Mouse (Mus musculus): ENCODE results near the gene Plxna4. TPM values are rescaled to one million over a fixed set of nuclear protein-coding genes. Genes with fewer than 3 reads are reported as not detected.

Plxna4 gene
- polyA plus RNA-seq, 1 experiment = 0.36 TPM

GRCm38 (mm10) chr6:32342727-32343126 lies 245.3 kb downstream of the Plxna4 start:
- Histone ChIP-seq H3K4me3 (ENCODE audit: insufficient read depth, low read depth, low read length) (no peak overlapping the region), H3K4me1 (ENCODE audit: control insufficient read depth, insufficient read depth, insufficient read length, low read length) (no peaks in the 10 kb centered on the region; the same call in 1 of the 2 replicates), H3K27ac (replicated peaks; ENCODE audit: low read depth, low read length) (no peak overlapping the region)

DNA sequence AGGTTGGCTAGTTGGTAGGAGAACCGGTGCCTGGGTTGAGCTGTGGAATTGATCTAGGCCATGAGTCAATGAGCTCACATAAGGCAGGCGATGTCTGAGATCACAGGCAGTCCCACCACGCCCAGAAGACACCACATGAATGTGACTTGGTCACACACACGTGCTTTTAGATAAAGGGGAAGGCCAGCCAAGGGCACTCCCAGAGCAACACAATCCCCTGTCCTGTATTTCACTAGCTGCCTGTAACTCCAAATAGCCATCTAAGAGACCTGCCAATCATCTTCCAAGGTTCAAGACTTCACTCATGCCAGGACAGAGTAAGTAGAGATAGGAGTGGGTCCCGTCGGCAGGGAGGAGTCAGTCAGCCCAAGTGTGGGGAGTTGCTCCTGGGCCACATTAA lies 245.7 kb downstream of the Plxna4 start:
- Histone ChIP-seq H3K27ac (replicated peaks; ENCODE audit: low read depth, low read length) (no peak overlapping the region), H3K4me3 (ENCODE audit: insufficient read depth, low read depth, low read length) (no peak overlapping the region), H3K4me1 (ENCODE audit: control insufficient read depth, insufficient read depth, insufficient read length, low read length) (no peaks in the 10 kb centered on the region; the same call in 1 of the 2 replicates)

- no peak overlapping the region for H3K27ac ChIP-seq (replicated peaks; ENCODE audit: low read depth, low read length)
- H3K4me1 ChIP-seq (ENCODE audit: control insufficient read depth, insufficient read depth, insufficient read length, low read length) = no peaks in the 10 kb centered on the region
- no peak overlapping the region for H3K4me3 ChIP-seq (ENCODE audit: insufficient read depth, low read depth, low read length)
Observed at GRCm38 (mm10) chr6:32338416-32338943, 249.5 kb downstream of the Plxna4 start.

DNA sequence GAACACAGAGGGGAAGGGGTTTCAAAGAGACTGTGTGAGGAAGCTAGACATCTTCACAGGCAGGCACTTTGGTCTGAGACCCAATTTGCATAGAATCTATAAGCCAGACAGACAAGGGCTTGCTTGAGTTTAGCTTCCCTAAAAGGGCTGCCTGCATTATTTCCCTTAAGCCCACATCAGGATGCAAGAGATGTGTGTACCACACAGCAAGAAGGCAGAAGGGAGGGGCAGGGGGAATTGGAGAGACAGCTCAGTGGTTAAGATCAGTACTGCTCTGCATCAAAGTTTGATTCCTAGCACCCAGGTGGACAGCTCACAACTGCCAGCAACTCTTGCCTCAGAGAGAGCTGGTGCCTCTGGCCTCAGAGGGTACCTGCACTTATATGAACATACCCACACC lies 256.7 kb downstream of the Plxna4 start:
- Histone ChIP-seq H3K4me3 (ENCODE audit: insufficient read depth, low read depth, low read length) (no peak overlapping the region), H3K27ac (replicated peaks; ENCODE audit: low read depth, low read length) (no peak overlapping the region)

DNA sequence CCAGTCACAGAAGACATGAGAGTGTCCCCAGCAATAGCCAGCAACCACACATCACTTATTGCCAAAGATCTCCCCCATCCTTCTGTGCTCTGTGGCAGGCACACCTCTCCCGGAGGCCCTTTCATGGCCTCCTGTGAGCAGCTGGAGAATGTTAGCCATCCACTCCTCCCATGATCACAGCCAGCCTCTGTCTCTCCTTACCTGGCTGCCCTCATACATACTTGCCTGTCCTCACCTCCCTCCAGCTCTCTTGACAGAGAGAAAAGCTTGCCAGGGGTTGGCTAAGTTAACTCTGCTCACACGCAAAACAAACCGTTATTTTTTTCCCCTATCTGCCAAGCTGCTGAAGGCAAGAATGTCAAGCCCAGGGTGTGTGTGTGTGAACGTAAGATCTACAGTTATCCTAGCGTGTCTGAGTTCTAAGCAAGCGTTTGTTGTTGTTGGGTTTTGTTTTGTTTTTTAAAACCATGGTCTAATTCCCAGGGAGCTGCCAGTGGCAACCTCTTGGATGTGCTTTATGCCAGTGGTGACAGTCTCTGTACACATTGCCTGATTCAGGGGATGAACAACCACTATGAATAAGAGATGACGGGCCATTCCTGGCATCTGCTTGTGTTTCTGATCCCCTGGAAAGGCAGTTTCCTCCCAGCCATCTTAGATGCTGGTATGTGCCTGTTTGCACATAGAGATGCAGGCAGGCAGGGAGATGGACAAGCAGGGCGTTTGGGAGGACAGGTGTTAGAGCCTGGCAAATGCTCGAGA lies 257.8 kb downstream of the Plxna4 start:
- Histone ChIP-seq H3K4me1 (ENCODE audit: control insufficient read depth, insufficient read depth, insufficient read length, low read length) (no peaks in the 10 kb centered on the region), H3K4me3 (ENCODE audit: insufficient read depth, low read depth, low read length) (no peak overlapping the region), H3K27ac (replicated peaks; ENCODE audit: low read depth, low read length) (no peak overlapping the region)

More for the DNA sequence above, 256.7 kb downstream of the Plxna4 start:
- no peaks in the 10 kb centered on the region for H3K4me1 ChIP-seq (ENCODE audit: control insufficient read depth, insufficient read depth, insufficient read length, low read length)

GRCm38 (mm10) chr6:32328028-32328427 lies 260.0 kb downstream of the Plxna4 start:
- Histone ChIP-seq H3K4me1 (ENCODE audit: control insufficient read depth, insufficient read depth, insufficient read length, low read length) (no peaks in the 10 kb centered on the region), H3K4me3 (ENCODE audit: insufficient read depth, low read depth, low read length) (no peak overlapping the region), H3K27ac (replicated peaks; ENCODE audit: low read depth, low read length) (no peak overlapping the region)

- no peak overlapping the region for H3K4me3 ChIP-seq (ENCODE audit: insufficient read depth, low read depth, low read length)
- H3K4me1 ChIP-seq (ENCODE audit: control insufficient read depth, insufficient read depth, insufficient read length, low read length) = no peaks in the 10 kb centered on the region
- no peak overlapping the region for H3K27ac ChIP-seq (replicated peaks; ENCODE audit: low read depth, low read length)
Observed at GRCm38 (mm10) chr6:32327173-32327572, 260.8 kb downstream of the Plxna4 start.

- no peaks in the 10 kb centered on the region for H3K4me1 ChIP-seq (ENCODE audit: control insufficient read depth, insufficient read depth, insufficient read length, low read length)
- no peak overlapping the region for H3K4me3 ChIP-seq (ENCODE audit: insufficient read depth, low read depth, low read length)
- no peak overlapping the region for H3K27ac ChIP-seq (replicated peaks; ENCODE audit: low read depth, low read length)
Observed at GRCm38 (mm10) chr6:32326406-32326805, 261.6 kb downstream of the Plxna4 start.

- Histone ChIP-seq H3K4me3 (ENCODE audit: insufficient read depth, low read depth, low read length) (no peak overlapping the region), H3K27ac (replicated peaks; ENCODE audit: low read depth, low read length) (no peak overlapping the region), H3K4me1 (ENCODE audit: control insufficient read depth, insufficient read depth, insufficient read length, low read length) (no peaks in the 10 kb centered on the region)
Observed at GRCm38 (mm10) chr6:32325851-32326250, 262.1 kb downstream of the Plxna4 start.

- Histone ChIP-seq H3K4me1 (ENCODE audit: control insufficient read depth, insufficient read depth, insufficient read length, low read length) (no peaks in the 10 kb centered on the region), H3K27ac (replicated peaks; ENCODE audit: low read depth, low read length) (no peak overlapping the region), H3K4me3 (ENCODE audit: insufficient read depth, low read depth, low read length) (no peak overlapping the region)
Observed at GRCm38 (mm10) chr6:32321187-32321586, 266.8 kb downstream of the Plxna4 start.

GRCm38 (mm10) chr6:32320254-32320653 lies 267.7 kb downstream of the Plxna4 start:
- Histone ChIP-seq H3K4me1 (ENCODE audit: control insufficient read depth, insufficient read depth, insufficient read length, low read length) (no peaks in the 10 kb centered on the region), H3K4me3 (ENCODE audit: insufficient read depth, low read depth, low read length) (no peak overlapping the region)

GRCm38 (mm10) chr6:32317470-32317869 lies 270.5 kb downstream of the Plxna4 start:
- H3K4me1 ChIP-seq (ENCODE audit: control insufficient read depth, insufficient read depth, insufficient read length, low read length) = no peaks in the 10 kb centered on the region
- no peak overlapping the region for H3K27ac ChIP-seq (replicated peaks; ENCODE audit: low read depth, low read length)
- H3K4me3 ChIP-seq (ENCODE audit: insufficient read depth, low read depth, low read length) = no peak overlapping the region

More at GRCm38 (mm10) chr6:32320254-32320653, 267.7 kb downstream of the Plxna4 start:
- no peak overlapping the region for H3K27ac ChIP-seq (replicated peaks; ENCODE audit: low read depth, low read length)

DNA sequence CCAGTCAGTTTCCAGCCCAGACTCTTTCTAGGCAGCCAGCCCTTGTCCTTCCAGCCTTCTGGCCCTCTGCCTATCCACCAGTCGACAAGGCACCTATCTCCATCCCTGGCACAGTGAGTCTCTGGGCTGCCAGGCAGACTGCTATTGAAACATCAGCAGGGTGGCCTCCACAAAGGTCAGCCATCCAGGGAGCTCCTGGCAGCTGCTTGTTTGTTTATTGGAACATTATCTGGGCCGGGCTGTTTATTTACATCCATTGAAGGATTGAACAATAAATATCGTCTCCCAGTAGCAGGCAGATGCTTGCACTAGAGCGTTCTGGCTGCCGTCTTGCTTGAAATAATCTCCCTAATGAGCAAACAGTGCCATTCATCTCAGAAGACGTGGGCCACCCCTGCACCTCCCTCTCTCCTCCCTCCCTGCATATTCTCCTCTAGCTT lies 273.0 kb downstream of the Plxna4 start:
- Histone ChIP-seq H3K27ac (replicated peaks; ENCODE audit: low read depth, low read length) (no peak overlapping the region), H3K4me3 (ENCODE audit: insufficient read depth, low read depth, low read length) (no peak overlapping the region), H3K4me1 (ENCODE audit: control insufficient read depth, insufficient read depth, insufficient read length, low read length) (no peaks in the 10 kb centered on the region)

GRCm38 (mm10) chr6:32309147-32309546 lies 278.8 kb downstream of the Plxna4 start:
- no peak overlapping the region for H3K27ac ChIP-seq (replicated peaks; ENCODE audit: low read depth, low read length)
- no peaks in the 10 kb centered on the region for H3K4me1 ChIP-seq (ENCODE audit: control insufficient read depth, insufficient read depth, insufficient read length, low read length)
- H3K4me3 ChIP-seq (ENCODE audit: insufficient read depth, low read depth, low read length) = no peak overlapping the region

DNA sequence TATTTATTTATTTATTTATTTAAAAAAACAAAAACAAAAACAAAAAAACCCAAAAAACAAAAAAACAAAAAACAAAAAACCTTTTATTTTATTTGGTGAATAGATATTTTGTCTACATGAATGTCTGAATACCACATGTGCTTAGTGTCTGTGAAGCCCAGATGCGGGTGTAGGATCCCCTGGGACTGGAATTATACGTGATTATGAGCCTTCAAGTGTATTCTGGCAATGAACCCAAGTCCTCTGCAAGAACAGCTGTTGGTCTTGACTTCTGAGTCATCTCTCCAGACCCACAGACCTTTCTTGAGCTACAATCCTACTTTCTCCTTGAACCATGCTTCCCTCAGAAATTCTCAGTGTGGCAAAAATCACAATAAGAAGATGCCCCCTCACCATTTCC lies 287.4 kb downstream of the Plxna4 start:
- no peak overlapping the region for H3K27ac ChIP-seq (replicated peaks; ENCODE audit: low read depth, low read length)
- H3K4me1 ChIP-seq (ENCODE audit: control insufficient read depth, insufficient read depth, insufficient read length, low read length) = no peaks in the 10 kb centered on the region
- no peak overlapping the region for H3K4me3 ChIP-seq (ENCODE audit: insufficient read depth, low read depth, low read length)

DNA sequence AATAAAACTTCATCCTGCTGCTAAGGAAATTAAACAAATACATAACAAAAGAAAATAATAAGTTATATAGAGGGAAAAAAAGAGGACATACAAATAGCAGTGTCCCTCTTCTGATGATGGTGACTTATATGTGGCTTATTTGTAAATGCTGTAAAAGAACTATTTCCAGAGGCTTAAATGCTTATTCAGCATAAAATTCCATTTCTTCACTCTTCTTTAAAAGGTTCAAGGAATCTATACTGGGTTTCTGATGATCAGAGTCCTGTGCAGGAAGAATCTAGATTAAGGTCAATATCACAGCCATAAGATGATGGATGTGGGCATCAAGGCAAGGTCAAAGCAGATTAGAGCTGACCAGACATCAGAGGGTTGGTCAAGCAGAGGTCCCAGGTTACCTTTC lies 306.5 kb downstream of the Plxna4 start:
- H3K27ac ChIP-seq (replicated peaks; ENCODE audit: low read depth, low read length) = no peak overlapping the region
- H3K4me3 ChIP-seq (ENCODE audit: insufficient read depth, low read depth, low read length) = no peak overlapping the region

More for the DNA sequence above, 306.5 kb downstream of the Plxna4 start:
- no peaks in the 10 kb centered on the region for H3K4me1 ChIP-seq (ENCODE audit: control insufficient read depth, insufficient read depth, insufficient read length, low read length)

All from brown adipose tissue, adult 24 weeks (tissue).